Mouse (Mus musculus): Measurements from ENCODE around the gene Vwce. TPM values are rescaled to one million over a fixed set of nuclear protein-coding genes. Genes with fewer than 3 reads are reported as not detected.

The Vwce gene
- polyA plus RNA-seq (2012; rRNA removed): 0.07 and 0.21 TPM in 2 replicates

GRCm38 (mm10) chr19:10634106-10634871 is at the start of gene Vwce:
Vwce (plus strand) TSS chr19:10634213.
- H3K27ac ChIP-seq (ENCODE audit: insufficient read depth, low read length): no peak within 1 kb of the TSS
- 7% methylated on average over 32 of the region's 32 CpGs for WGBS
- peak within 1 kb of the TSS; percentile 32 for H3K4me3 ChIP-seq (ENCODE audit: extremely low read depth, insufficient read depth, insufficient read length)
- H3K27me3 ChIP-seq (ENCODE audit: control insufficient read depth, insufficient read depth, low read length): peaks cover 6% of the 10 kb centered on the region
- H3K4me1 ChIP-seq (ENCODE audit: control insufficient read depth, insufficient read depth, insufficient read length): no peaks in the 10 kb centered on the region; the same call in 1 of the 2 replicates
- DNase-seq (ENCODE audit: low read depth in 1 of 2, low spot score in 2 of 2): no peak
- H3K36me3 ChIP-seq (ENCODE audit: control insufficient read depth, insufficient read depth, low read length): peaks cover 5% of the 10 kb centered on the region
- no peak for TF ChIP-seq CTCF (IDR thresholded peaks at IDR 0.05; ENCODE audit: extremely low read depth, insufficient read depth, insufficient read length, insufficient replicate concordance)

GRCm38 (mm10) chr19:10585112-10585511 is 48.9 kb upstream of the Vwce start:
- peaks cover 31% of the 10 kb centered on the region for H3K36me3 ChIP-seq (ENCODE audit: control insufficient read depth, insufficient read depth, low read length)
- no peaks in the 10 kb centered on the region for H3K27me3 ChIP-seq (ENCODE audit: control insufficient read depth, insufficient read depth, low read length)
- H3K4me3 ChIP-seq (ENCODE audit: extremely low read depth, insufficient read depth, insufficient read length): no peak overlapping the region
- peaks cover 6% of the 10 kb centered on the region; the same call in 1 of the 2 replicates for H3K4me1 ChIP-seq (ENCODE audit: control insufficient read depth, insufficient read depth, insufficient read length)
- WGBS: 29% methylated on average over 8 of the region's 8 CpGs
- DNase-seq (ENCODE audit: low read depth in 1 of 2, low spot score in 2 of 2): peak; percentile 40 to 85
- peak overlapping the region; percentile 19; the same call in 1 of the 2 replicates for H3K27ac ChIP-seq (ENCODE audit: insufficient read depth, low read length)
- TF ChIP-seq POLR2A (IDR thresholded peaks at IDR 0.05; ENCODE audit: low read depth, low read length) (no peak), CTCF (IDR thresholded peaks at IDR 0.05; ENCODE audit: extremely low read depth, insufficient read depth, insufficient read length, insufficient replicate concordance) (no peak)

GRCm38 (mm10) chr19:10587231-10587630 is 46.8 kb upstream of the Vwce start:
- no peak overlapping the region for H3K27ac ChIP-seq (ENCODE audit: insufficient read depth, low read length)
- WGBS: 82% methylated on average over 8 of the region's 8 CpGs
- no peak for TF ChIP-seq CTCF (IDR thresholded peaks at IDR 0.05; ENCODE audit: extremely low read depth, insufficient read depth, insufficient read length, insufficient replicate concordance)
- no peak for TF ChIP-seq POLR2A (IDR thresholded peaks at IDR 0.05; ENCODE audit: low read depth, low read length)
- DNase-seq (ENCODE audit: low read depth in 1 of 2, low spot score in 2 of 2): no peak
- peaks cover 43% of the 10 kb centered on the region for H3K36me3 ChIP-seq (ENCODE audit: control insufficient read depth, insufficient read depth, low read length)
- H3K27me3 ChIP-seq (ENCODE audit: control insufficient read depth, insufficient read depth, low read length): no peaks in the 10 kb centered on the region
- H3K4me3 ChIP-seq (ENCODE audit: extremely low read depth, insufficient read depth, insufficient read length): no peak overlapping the region
- peaks cover 6% of the 10 kb centered on the region; the same call in 1 of the 2 replicates for H3K4me1 ChIP-seq (ENCODE audit: control insufficient read depth, insufficient read depth, insufficient read length)

- H3K27ac ChIP-seq (ENCODE audit: insufficient read depth, low read length): peak overlapping the region; percentile 14; the same call in 1 of the 2 replicates
- no peak for TF ChIP-seq CTCF (IDR thresholded peaks at IDR 0.05; ENCODE audit: extremely low read depth, insufficient read depth, insufficient read length, insufficient replicate concordance)
- TF ChIP-seq POLR2A (IDR thresholded peaks at IDR 0.05; ENCODE audit: low read depth, low read length): no peak
- 29% methylated on average over 5 of the region's 5 CpGs for WGBS
- peaks cover 47% of the 10 kb centered on the region for H3K36me3 ChIP-seq (ENCODE audit: control insufficient read depth, insufficient read depth, low read length)
- DNase-seq (ENCODE audit: low read depth in 1 of 2, low spot score in 2 of 2): no peak
- peaks cover 2% of the 10 kb centered on the region; the same call in 1 of the 2 replicates for H3K4me1 ChIP-seq (ENCODE audit: control insufficient read depth, insufficient read depth, insufficient read length)
- H3K27me3 ChIP-seq (ENCODE audit: control insufficient read depth, insufficient read depth, low read length): no peaks in the 10 kb centered on the region
- H3K4me3 ChIP-seq (ENCODE audit: extremely low read depth, insufficient read depth, insufficient read length): no peak overlapping the region
These were observed 44.7 kb upstream of the Vwce start for GRCm38 (mm10) chr19:10589127-10589857.

- Histone ChIP-seq H3K27me3 (ENCODE audit: control insufficient read depth, insufficient read depth, low read length) (no peaks in the 10 kb centered on the region), H3K4me1 (ENCODE audit: control insufficient read depth, insufficient read depth, insufficient read length) (no peaks in the 10 kb centered on the region), H3K4me3 (ENCODE audit: extremely low read depth, insufficient read depth, insufficient read length) (no peak overlapping the region), H3K27ac (ENCODE audit: insufficient read depth, low read length) (no peak overlapping the region), H3K36me3 (ENCODE audit: control insufficient read depth, insufficient read depth, low read length) (peaks cover 50% of the 10 kb centered on the region)
- 75% methylated on average over 3 of the region's 3 CpGs for WGBS
- no peak for DNase-seq (ENCODE audit: low read depth in 1 of 2, low spot score in 2 of 2)
- TF ChIP-seq CTCF (IDR thresholded peaks at IDR 0.05; ENCODE audit: extremely low read depth, insufficient read depth, insufficient read length, insufficient replicate concordance) (no peak), POLR2A (IDR thresholded peaks at IDR 0.05; ENCODE audit: low read depth, low read length) (no peak)
These were observed 43.7 kb upstream of the Vwce start for GRCm38 (mm10) chr19:10590301-10590700.

- Histone ChIP-seq H3K27ac (ENCODE audit: insufficient read depth, low read length) (no peak overlapping the region), H3K4me3 (ENCODE audit: extremely low read depth, insufficient read depth, insufficient read length) (no peak overlapping the region), H3K4me1 (ENCODE audit: control insufficient read depth, insufficient read depth, insufficient read length) (no peaks in the 10 kb centered on the region), H3K27me3 (ENCODE audit: control insufficient read depth, insufficient read depth, low read length) (no peaks in the 10 kb centered on the region), H3K36me3 (ENCODE audit: control insufficient read depth, insufficient read depth, low read length) (peaks cover 47% of the 10 kb centered on the region)
- DNase-seq (ENCODE audit: low read depth in 1 of 2, low spot score in 2 of 2): no peak
- TF ChIP-seq POLR2A (IDR thresholded peaks at IDR 0.05; ENCODE audit: low read depth, low read length) (no peak), CTCF (IDR thresholded peaks at IDR 0.05; ENCODE audit: extremely low read depth, insufficient read depth, insufficient read length, insufficient replicate concordance) (no peak)
- 88% methylated on average over 6 of the region's 6 CpGs for WGBS
These were observed 42.2 kb upstream of the Vwce start for GRCm38 (mm10) chr19:10591659-10592377.

Data from spleen, adult 2 months (tissue).